Mouse (Mus musculus): ENCODE measurements around the gene Olfr495.

Gene Olfr495

GRCm38 (mm10) chr7:108392867-108393266 lies at the start of gene Olfr495:
Gene Olfr495 (plus strand): TSS chr7:108393167.
- DNase-seq (ENCODE audit: low spot score) = no peak

- DNase-seq (ENCODE audit: low spot score) = no peak
Measured at GRCm38 (mm10) chr7:108346879-108347278, 46.1 kb upstream of the Olfr495 start, which contains the start of gene Olfr493. Gene Olfr493 (minus strand): TSS chr7:108346979.

GRCm38 (mm10) chr7:108365035-108365434 lies 27.9 kb upstream of the Olfr495 start, which contains the start of gene Olfr494:
Gene Olfr494 (plus strand): TSS chr7:108365335.
- no peak for DNase-seq (ENCODE audit: low spot score)

- DNase-seq (ENCODE audit: low spot score) = no peak
Measured at GRCm38 (mm10) chr7:108420121-108420520, 27.2 kb downstream of the Olfr495 start, which contains the start of gene Olfr497. Gene Olfr497 (plus strand): TSS chr7:108420421.

Data from T-cell, adult 2 months (primary cell).